Mouse (Mus musculus) CH12.LX (cell line): ENCODE data around the gene Primpol. TPM values are rescaled to one million over a fixed set of nuclear protein-coding genes. Genes with fewer than 3 reads are reported as not detected.

ENCODE experiments used
- DNase-seq: peaks from one replicate; pipeline ENCODE4 v3.0.0-alpha.2; 2013; ENCODE audit errors: extremely low read depth
- H3K27ac ChIP-seq: 2 replicates; pipeline ENCODE4 v1.5.1; 2012; ENCODE audit warnings: low read depth, mild to moderate bottlenecking, control low read depth, moderate library complexity; ENCODE audit not compliant: insufficient read depth
- H3K27me3 ChIP-seq: replicated peaks from 2 replicates; pipeline ENCODE3; 2012; ENCODE audit warnings: inconsistent platforms
- H3K36me3 ChIP-seq, 2 experiments: replicated peaks in 1 of 2; 2 replicates each; pipeline versions ENCODE3 to v1.6.1; 2012; ENCODE audit warnings: inconsistent platforms in 1 of 2, low read length in 1 of 2, mild to moderate bottlenecking in 1 of 2, mixed read lengths in 1 of 2, moderate library complexity in 1 of 2; ENCODE audit not compliant: control insufficient read depth in 1 of 2, insufficient read depth in 1 of 2
- H3K4me1 ChIP-seq, 2 experiments: 2 replicates each; pipeline ENCODE4 v1.6.1; 2012; ENCODE audit warnings: inconsistent platforms in 1 of 2, moderate library complexity in 1 of 2; ENCODE audit not compliant: insufficient read depth in 2 of 2, control insufficient read depth in 1 of 2
- H3K4me2 ChIP-seq: 2 replicates; pipeline ENCODE4 v1.6.1; 2012; ENCODE audit warnings: low read depth, mild to moderate bottlenecking, control low read depth; ENCODE audit not compliant: poor library complexity, insufficient read depth, severe bottlenecking
- H3K4me3 ChIP-seq, 3 experiments: fragments of 150-350 bp in 1 of 3; sonication (generic) in 1 of 3; replicated peaks in 1 of 3; 2 replicates each; pipeline versions ENCODE3 to v1.5.1; 2011 to 2012; ENCODE audit warnings: low read depth in 2 of 3, low read length in 2 of 3, mild to moderate bottlenecking in 2 of 3, moderate library complexity in 2 of 3, control low read depth in 1 of 3, improper control_type of control experiment in 1 of 3, inconsistent platforms in 1 of 3, mixed read lengths in 1 of 3; ENCODE audit not compliant: poor library complexity in 1 of 3
- H3K79me2 ChIP-seq: replicated peaks from 2 replicates; pipeline ENCODE4 v1.6.1; 2012; ENCODE audit warnings: mild to moderate bottlenecking, moderate library complexity; ENCODE audit not compliant: control insufficient read depth, poor library complexity, insufficient read depth, severe bottlenecking; ENCODE audit errors: extremely low read depth
- H3K9ac ChIP-seq: 2 replicates; pipeline ENCODE4 v1.6.1; 2012; ENCODE audit warnings: low read depth, mild to moderate bottlenecking, control low read depth, moderate library complexity; ENCODE audit not compliant: insufficient read depth
- H3K9me3 ChIP-seq: replicated peaks from 2 replicates; pipeline ENCODE3; 2012; ENCODE audit warnings: low read length, inconsistent platforms, mixed read lengths
- BHLHE40 ChIP-seq: IDR thresholded peaks from 2 replicates; pipeline ENCODE4 v1.6.1; 2011; ENCODE audit warnings: mild to moderate bottlenecking, low read depth, low read length, improper control_type of control experiment
- CHD1 ChIP-seq: IDR thresholded peaks from 2 replicates; pipeline ENCODE4 v1.6.1; 2012; ENCODE audit warnings: low read depth, low read length, improper control_type of control experiment, inconsistent platforms
- CHD2 ChIP-seq: IDR thresholded peaks from 2 replicates; pipeline ENCODE4 v1.6.1; 2011; ENCODE audit warnings: low read length, improper control_type of control experiment
- CTCF ChIP-seq, 2 experiments: IDR thresholded peaks in 1 of 2; conservative IDR thresholded peaks in 1 of 2; 2 replicates each; pipeline ENCODE4 v1.5.1; 2011 to 2012; ENCODE audit warnings: low read depth in 2 of 2, low read length in 2 of 2, improper control_type of control experiment in 1 of 2, inconsistent platforms in 1 of 2, mild to moderate bottlenecking in 1 of 2, moderate library complexity in 1 of 2
- ETS1 ChIP-seq: conservative IDR thresholded peaks from 2 replicates; pipeline ENCODE4 v1.6.1; 2012; ENCODE audit warnings: low read depth, mild to moderate bottlenecking, inconsistent platforms, low read length, improper control_type of control experiment, moderate library complexity
- HCFC1 ChIP-seq: IDR thresholded peaks from 2 replicates; pipeline ENCODE4 v1.6.1; 2012; ENCODE audit warnings: low read depth, mild to moderate bottlenecking, inconsistent platforms, low read length, improper control_type of control experiment
- JUND ChIP-seq: conservative IDR thresholded peaks from 2 replicates; pipeline ENCODE4 v1.6.1; 2011; ENCODE audit warnings: low read depth, low read length, improper control_type of control experiment
- KAT2A ChIP-seq: IDR thresholded peaks from 2 replicates; pipeline ENCODE4 v1.6.1; 2012; ENCODE audit warnings: low read length, improper control_type of control experiment, inconsistent platforms; ENCODE audit not compliant: insufficient replicate concordance
- MAFK ChIP-seq: IDR thresholded peaks from 2 replicates; pipeline ENCODE4 v1.6.1; 2011; ENCODE audit warnings: low read length, improper control_type of control experiment; ENCODE audit not compliant: insufficient replicate concordance
- MAZ ChIP-seq: IDR thresholded peaks from 2 replicates; pipeline ENCODE4 v1.6.1; 2012; ENCODE audit warnings: low read depth, mild to moderate bottlenecking, inconsistent platforms, low read length, improper control_type of control experiment, moderate library complexity
- MYC ChIP-seq: IDR thresholded peaks from 2 replicates; pipeline ENCODE4 v1.6.1; 2011; ENCODE audit warnings: low read depth, mild to moderate bottlenecking, improper control_type of control experiment, low read length
- NRF1 ChIP-seq: IDR thresholded peaks from 2 replicates; pipeline ENCODE4 v1.6.1; 2014; ENCODE audit warnings: low read depth, mild to moderate bottlenecking, inconsistent platforms, low read length, improper control_type of control experiment, moderate library complexity
- POLR2A ChIP-seq: IDR thresholded peaks from 2 replicates; pipeline ENCODE4 v1.6.1; 2011; ENCODE audit warnings: low read depth, mild to moderate bottlenecking, improper control_type of control experiment, low read length
- SIN3A ChIP-seq: IDR thresholded peaks from 2 replicates; pipeline ENCODE4 v1.6.1; 2012; ENCODE audit warnings: low read length, improper control_type of control experiment, inconsistent platforms
- SMC3 ChIP-seq: IDR thresholded peaks from 2 replicates; pipeline ENCODE4 v1.6.1; 2011; ENCODE audit warnings: low read depth, low read length, improper control_type of control experiment
- TCF12 ChIP-seq: IDR thresholded peaks from 2 replicates; pipeline ENCODE4 v1.6.1; 2014; ENCODE audit warnings: low read depth, mild to moderate bottlenecking, inconsistent platforms, low read length, improper control_type of control experiment
- UBTF ChIP-seq: IDR thresholded peaks from 2 replicates; pipeline ENCODE4 v1.6.1; 2012; ENCODE audit warnings: low read depth, mild to moderate bottlenecking, inconsistent platforms, low read length, improper control_type of control experiment, moderate library complexity
- USF2 ChIP-seq: conservative IDR thresholded peaks from 2 replicates; pipeline ENCODE4 v1.6.1; 2011; ENCODE audit warnings: low read depth, low read length, improper control_type of control experiment
- ZC3H11A ChIP-seq: IDR thresholded peaks from 2 replicates; pipeline ENCODE4 v1.6.1; 2012; ENCODE audit warnings: low read depth, mild to moderate bottlenecking, inconsistent platforms, low read length, improper control_type of control experiment
- ZNF384 ChIP-seq: IDR thresholded peaks from 2 replicates; pipeline ENCODE4 v1.6.1; 2012; ENCODE audit warnings: low read depth, low read length, improper control_type of control experiment, inconsistent platforms
- dilution Hi-C: fragments of 300-500 bp; cut with MboI; formaldehyde crosslinking; loops from 2 replicates; pipeline ENCODE4 v1.14.3; 2020; ENCODE audit warnings: low sequenced_read_pairs; ENCODE audit not compliant: extremely low pct_unique_long_range_greater_than_20kb, extremely low pct_ligation_motif_present
- in situ Hi-C: fragments of 300-500 bp; cut with MboI; formaldehyde crosslinking; loops from 3 replicates; pipeline ENCODE4 v1.14.3; 2019; ENCODE audit warnings: low sequenced_read_pairs, low pct_ligation_motif_present, low pct_unique_long_range_greater_than_20kb, mixed read lengths
- polyA plus RNA-seq: library from polyadenylated mRNA; unstranded; fragments of >175 nt; gene quantifications from 2 replicates; pipeline ENCODE4 v1.2.1, GENCODE M21; 2012; ENCODE audit warnings: low read depth; ENCODE audit not compliant: insufficient read length
- total RNA-seq, 2 experiments: library from RNA; depleted of rRNA; stranded (reverse); fragments of 300-350 nt in 1 of 2; fragments of >200 nt in 1 of 2; gene quantifications; 2 replicates each; pipeline ENCODE4 v1.2.3; 2012 to 2014

Gene Primpol
- total and polyA plus RNA-seq, 3 experiments, result 12.4 to 17.8 (median 15.3) TPM

- Histone ChIP-seq H3K79me2 (no peaks in the 10 kb centered on the region), H3K4me3 (no peak overlapping the region), H3K27ac (no peak overlapping the region), H3K9ac (no peak overlapping the region), H3K36me3 (peaks cover 17 to 57% of the 10 kb centered on the region in 2 experiments), H3K9me3 (no peaks in the 10 kb centered on the region), H3K4me2 (no peak overlapping the region), H3K27me3 (no peaks in the 10 kb centered on the region), H3K4me1 (peaks cover 13 to 20% of the 10 kb centered on the region in 2 experiments)
- dilution Hi-C loops, result no loop called here
- DNase-seq, result no peak
- in situ Hi-C loops, result no loop called here
- TF ChIP-seq TCF12 (no peak), KAT2A (no peak), JUND (no peak), USF2 (no peak), BHLHE40 (no peak), SMC3 (no peak), ZC3H11A (no peak), MAFK (no peak)
These were observed 18.3 kb downstream of the Primpol start for GRCm38 (mm10) chr8:46598753-46599152.

GRCm38 (mm10) chr8:46598114-46598513 lies 18.9 kb downstream of the Primpol start:
- Histone ChIP-seq H3K4me1 (peaks cover 13 to 20% of the 10 kb centered on the region in 2 experiments), H3K9me3 (no peaks in the 10 kb centered on the region), H3K36me3 (peaks cover 18 to 59% of the 10 kb centered on the region in 2 experiments), H3K27ac (no peak overlapping the region), H3K4me3 (no peak overlapping the region), H3K79me2 (no peaks in the 10 kb centered on the region), H3K27me3 (no peaks in the 10 kb centered on the region), H3K9ac (no peak overlapping the region), H3K4me2 (no peak overlapping the region)
- no peak for DNase-seq
- no peak for TF ChIP-seq POLR2A
- TF ChIP-seq CHD2, result no peak
- TF ChIP-seq UBTF, result no peak
- TF ChIP-seq SMC3, result no peak
- TF ChIP-seq CTCF (conservative IDR thresholded peaks at IDR 0.05 in 1 of 2, IDR thresholded peaks at IDR 0.05 in 1 of 2; ENCODE audit: low read depth in 2 of 2, low read length in 2 of 2), result no peak
- TF ChIP-seq CHD1, result no peak
- TF ChIP-seq KAT2A, result no peak
- TF ChIP-seq HCFC1, result no peak
- no peak for TF ChIP-seq ZNF384
- TF ChIP-seq MYC, result no peak
- TF ChIP-seq NRF1, result no peak
- TF ChIP-seq ETS1, result no peak
- no peak for TF ChIP-seq ZC3H11A
- no peak for TF ChIP-seq MAZ
- TF ChIP-seq SIN3A, result no peak
- no peak for TF ChIP-seq TCF12
- in situ Hi-C loops (no loop called here), dilution Hi-C loops (no loop called here)
